Mouse (Mus musculus) heart, embryonic 10.5 days (tissue): ENCODE measurements around the gene Rnase2a. TPM values are rescaled to one million over a fixed set of nuclear protein-coding genes. Genes with fewer than 3 reads are reported as not detected.
A peak's percentile ranks its signal among the peaks of the same experiment; 100 is the strongest.
"Not testable (repeated sequence)": the region's sequence is repeated elsewhere in the genome, so short reads cannot be mapped to it uniquely, and the experiment has no call there.

Experiments
- DNase-seq: peaks from one replicate; pipeline ENCODE4 v3.0.0-alpha.2; 2017; ENCODE audit warnings: low spot score
- H3K27ac ChIP-seq: fragments of 300-500 bp; sonication (generic); 2 replicates; pipeline ENCODE4 v1.5.1; 2016; ENCODE audit warnings: mild to moderate bottlenecking
- H3K27me3 ChIP-seq: fragments of 300-500 bp; sonication (generic); 2 replicates; pipeline ENCODE4 v1.6.1; 2016; ENCODE audit warnings: mild to moderate bottlenecking; ENCODE audit not compliant: poor library complexity, insufficient read depth, severe bottlenecking
- H3K36me3 ChIP-seq: fragments of 300-500 bp; sonication (generic); 2 replicates; pipeline ENCODE4 v1.6.1; 2016; ENCODE audit warnings: mild to moderate bottlenecking, moderate library complexity
- H3K4me1 ChIP-seq: fragments of 300-500 bp; sonication (generic); 2 replicates; pipeline ENCODE4 v1.6.1; 2016; ENCODE audit warnings: mild to moderate bottlenecking
- H3K4me3 ChIP-seq: fragments of 300-500 bp; sonication (generic); 2 replicates; pipeline ENCODE4 v1.5.1; 2016; ENCODE audit warnings: mild to moderate bottlenecking, moderate library complexity
- H3K9me3 ChIP-seq: fragments of 300-500 bp; sonication (generic); 2 replicates; pipeline ENCODE4 v1.6.1; 2016; ENCODE audit warnings: mild to moderate bottlenecking, moderate library complexity
- WGBS: fragments of 180-500 bp; shearing (Covaris S2); methylation state at CpG from one replicate; pipeline ENCODE4 v1.1.7; 2016; 5-methylcytosine and 5-hydroxymethylcytosine counted together
- polyA plus RNA-seq: library from polyadenylated mRNA; unstranded; fragments of >200 nt; fragmentation: Nextera tagmentation; extraction: Ambion mirVana; gene quantifications from 2 replicates; pipeline ENCODE4 v1.2.1, GENCODE M21; 2016

Gene Rnase2a
- polyA plus RNA-seq, 1 experiment from 2014 or later = not detected

- not testable (repeated sequence) for H3K36me3 ChIP-seq, DNase-seq, H3K4me3 ChIP-seq, H3K4me1 ChIP-seq, H3K9me3 ChIP-seq, H3K27me3 ChIP-seq, H3K27ac ChIP-seq
- 67% methylated on average over 4 of the region's 4 CpGs for WGBS
Measured at GRCm38 (mm10) chr14:51229657-51230056, 26.3 kb downstream of the Rnase2a start.

DNA sequence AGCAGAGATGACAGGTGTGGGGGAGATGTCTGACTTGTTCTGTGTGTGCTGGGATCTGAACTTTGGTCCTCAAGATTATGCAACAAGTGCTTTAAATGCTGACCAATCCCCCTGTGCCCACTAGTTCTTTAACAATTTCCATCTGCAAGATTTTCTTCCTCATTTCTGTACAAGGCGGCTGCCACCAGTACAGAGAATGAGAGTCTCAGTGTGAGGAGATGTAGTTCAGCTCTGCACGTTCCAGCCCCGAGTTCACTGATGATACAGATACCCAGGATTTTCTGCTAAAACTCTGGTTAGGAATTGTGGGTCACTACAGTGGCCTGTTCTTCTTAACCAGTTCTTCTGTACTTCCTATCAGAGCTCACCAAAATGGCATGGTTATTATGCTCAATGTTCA, 35.8 kb downstream of the Rnase2a start:
- peak; percentile 10 for DNase-seq
- 87% methylated on average over 3 of the region's 3 CpGs for WGBS
- not testable (repeated sequence) for H3K27me3 ChIP-seq, H3K4me1 ChIP-seq, H3K9me3 ChIP-seq, H3K36me3 ChIP-seq, H3K27ac ChIP-seq, H3K4me3 ChIP-seq

Other genes with a start within 250 kb of the Rnase2a start
- gene Rnase10, start 248.4 kb downstream of the Rnase2a start, polyA plus RNA-seq = 0.11 and 0.31 TPM in 2 replicates
- not detected in 2 replicates for gene Rnase9, start 214.2 kb downstream of the Rnase2a start, polyA plus RNA-seq
- gene Rnase11, start 205.9 kb downstream of the Rnase2a start, polyA plus RNA-seq = not detected in 2 replicates
- 0.28 and 0.53 TPM in 2 replicates for gene Rnase12, start 198.5 kb downstream of the Rnase2a start, polyA plus RNA-seq
- gene Olfr750, start 181.7 kb downstream of the Rnase2a start, polyA plus RNA-seq = not detected in 2 replicates
- gene Rnase4, start 165.0 kb downstream of the Rnase2a start, polyA plus RNA-seq = 6.3 and 8.9 TPM in 2 replicates
- gene Ang, start 165.0 kb downstream of the Rnase2a start, polyA plus RNA-seq = 1.8 and 3.0 TPM in 2 replicates
- 0.13 TPM in 1 of 2 replicates, not detected in the other for gene Eddm3b, start 141.7 kb downstream of the Rnase2a start, polyA plus RNA-seq
- gene Rnase6, start 132.2 kb downstream of the Rnase2a start, polyA plus RNA-seq = 0.14 and 0.87 TPM in 2 replicates
- not detected in 2 replicates for gene Rnase1, start 109.3 kb downstream of the Rnase2a start, polyA plus RNA-seq
- not detected in 2 replicates for gene Rnase2b, start 93.9 kb downstream of the Rnase2a start, polyA plus RNA-seq
- not detected in 2 replicates for gene Ang2, start 57.0 kb downstream of the Rnase2a start, polyA plus RNA-seq
- gene Ear14, start 52.7 kb downstream of the Rnase2a start, polyA plus RNA-seq = not detected in 2 replicates
- not detected in 2 replicates for gene Gm7247, start 105.6 kb upstream of the Rnase2a start, polyA plus RNA-seq
- gene Vmn2r88, start 154.7 kb upstream of the Rnase2a start, polyA plus RNA-seq = not detected in 2 replicates
- not detected in 2 replicates for gene Vmn2r89, start 195.7 kb upstream of the Rnase2a start, polyA plus RNA-seq